In genomic region chr17:5829930-5830329, GRCm38 (mm10) we compare ENCODE assay signal across 9 mouse cellular contexts. TPM values are rescaled to one million over a fixed set of nuclear protein-coding genes. Genes with fewer than 3 reads are reported as not detected.
A peak's percentile ranks its signal among the peaks of the same experiment; 100 is the strongest.
DNase-seq lines count a peak whose midpoint lies in the region; TF ChIP-seq lines count a peak whose summit lies in the region.
"Had no signal": no experiment of that assay in that cellular context is flagged by ENCODE, and none has a peak within 500 bp of the region (broad histone marks: within the 10 kb centered on the region; RNA-seq: fewer than 3 reads in every experiment).

No protein-coding gene starts in this region.

- DNase-seq in thymus, adult 2 months: peak; percentile 33
- DNase-seq in thymus, postnatal 0 days (ENCODE audit: low spot score): no peak
- DNase-seq in liver: peak; percentile 54
- DNase-seq in cerebellum, adult 18-20 months: no peak
- no peak for DNase-seq in cerebellum, postnatal 36 days
- DNase-seq in layer of hippocampus, adult 9-10 months (ENCODE audit: low spot score): no peak
- DNase-seq: kidney, postnatal 14 days had no signal

- 13% methylated on average over 3 of the region's 3 CpGs for WGBS in thymus, adult 2 months
- WGBS in small intestine, adult 2 months: 28% methylated on average over 3 of the region's 3 CpGs

- H3K4me3 ChIP-seq in thymus, adult 2 months (ENCODE audit: control insufficient read depth, insufficient read depth, low read length): no peak overlapping the region
- no peak overlapping the region for H3K4me3 ChIP-seq in small intestine, adult 2 months (ENCODE audit: low read depth, low read length)

- H3K27ac ChIP-seq in thymus, adult 2 months (ENCODE audit: control insufficient read depth, insufficient read depth, low read length): no peak overlapping the region
- H3K27ac ChIP-seq in small intestine, adult 2 months (ENCODE audit: insufficient read depth, low read depth, low read length): 0 out of 2 replicates have a peak overlapping the region, but pooled peaks have one; percentile 12
- H3K27ac ChIP-seq: hindbrain, embryonic 14.5 days had no signal

- TF ChIP-seq POLR2A in thymus, adult 2 months (IDR thresholded peaks at IDR 0.05; ENCODE audit: control insufficient read depth, extremely low read depth, insufficient read depth, low read length, poor library complexity): no peak
- no peak for TF ChIP-seq POLR2A in small intestine, adult 2 months (IDR thresholded peaks at IDR 0.05; ENCODE audit: low read depth, low read length)

- no peaks in the 10 kb centered on the region for H3K36me3 ChIP-seq in thymus, adult 2 months (ENCODE audit: control insufficient read depth, insufficient read depth, low read length)
- H3K36me3 ChIP-seq in small intestine, adult 2 months (ENCODE audit: control insufficient read depth, insufficient read depth, low read length): no peaks in the 10 kb centered on the region

- H3K4me1 ChIP-seq in thymus, adult 2 months (replicated peaks; ENCODE audit: control insufficient read depth, insufficient read depth, low read length): peaks cover 22% of the 10 kb centered on the region
- H3K4me1 ChIP-seq in small intestine, adult 2 months (ENCODE audit: control insufficient read depth, insufficient read depth, insufficient read length, low read length): peaks cover 15% of the 10 kb centered on the region

- H3K27me3 ChIP-seq in thymus, adult 2 months (ENCODE audit: control insufficient read depth, insufficient read depth, low read length): no peaks in the 10 kb centered on the region
- no peaks in the 10 kb centered on the region for H3K27me3 ChIP-seq in small intestine, adult 2 months (ENCODE audit: control insufficient read depth, insufficient read depth, low read length)

- TF ChIP-seq CTCF in thymus, adult 2 months (IDR thresholded peaks at IDR 0.05; ENCODE audit: borderline replicate concordance, control insufficient read depth, extremely low read depth, insufficient read depth, low read length, poor library complexity): no peak
- no peak for TF ChIP-seq CTCF in small intestine, adult 2 months (IDR thresholded peaks at IDR 0.05; ENCODE audit: extremely low read depth, insufficient read length, insufficient replicate concordance, low read depth, low read length)

RNA-seq across cellular contexts. Expression of gene Snx9, which starts 11.2 kb away (rescaled TPM):
- polyA plus RNA-seq in thymus, adult 2 months (2012; rRNA removed): 11.2 and 12.5 TPM in 2 replicates
- polyA plus RNA-seq in thymus, postnatal 0 days (2015; fragmentation: Nextera tagmentation; extraction: Ambion mirVana): 15.4 and 15.9 TPM in 2 replicates
- 28.0 and 66.3 TPM in 2 replicates for polyA plus RNA-seq in small intestine, adult 2 months (2012; rRNA removed)

Comparison
In these comparisons a context has a peak if more than half of its experiments do, and no peak if none do; other contexts are left out.
1. DNase-seq: peak in thymus, adult 2 months (single experiment) and liver (single experiment); none in thymus, postnatal 0 days (single experiment), cerebellum, adult 18-20 months (0 of 2), cerebellum, postnatal 36 days (0 of 2) and layer of hippocampus, adult 9-10 months (single experiment).